ENCODE assay signal across 8 mouse cellular contexts in genomic region chr3:88082224-88082618, GRCm38 (mm10). TPM values are rescaled to one million over a fixed set of nuclear protein-coding genes. Genes with fewer than 3 reads are reported as not detected.
DNase-seq lines count a peak whose midpoint lies in the region; ATAC-seq and TF ChIP-seq lines count a peak whose summit lies in the region.

No protein-coding gene starts in this region.

- peak overlapping the region; percentile 35 for H3K4me3 ChIP-seq in left cerebral cortex, adult 2 months
- peak overlapping the region; percentile 62 for H3K4me3 ChIP-seq in embryonic facial prominence, embryonic 11.5 days (ENCODE audit: low read depth, low read length)
- H3K4me3 ChIP-seq in intestine, embryonic 16.5 days (ENCODE audit: low read length), result peak overlapping the region; percentile 68
- H3K4me3 ChIP-seq in neural tube, embryonic 13.5 days, result peak overlapping the region; percentile 46

- intact Hi-C loops in left cerebral cortex, adult 2 months (cut with DNase I), result no loop called here
- intact Hi-C loops in left cerebral cortex, postnatal 4 days (cut with DNase I), result loop anchor here (5.0 to 10.0 kb wide), 2 partner anchors 53 to 110 kb away; partner anchors contain the start of gene Nes

- H3K9me3 ChIP-seq in embryonic facial prominence, embryonic 11.5 days (replicated peaks; ENCODE audit: control insufficient read depth, low read length), result no peaks in the 10 kb centered on the region
- H3K9me3 ChIP-seq in intestine, embryonic 16.5 days (ENCODE audit: control insufficient read depth, low read length), result no peaks in the 10 kb centered on the region
- no peaks in the 10 kb centered on the region for H3K9me3 ChIP-seq in neural tube, embryonic 13.5 days

- no peak for TF ChIP-seq CTCF in left cerebral cortex, adult 2 months (IDR thresholded peaks at IDR 0.05)

- H3K36me3 ChIP-seq in embryonic facial prominence, embryonic 11.5 days (replicated peaks; ENCODE audit: control insufficient read depth, insufficient read depth, low read depth, low read length), result no peaks in the 10 kb centered on the region
- no peaks in the 10 kb centered on the region; the same call in 1 of the 2 replicates for H3K36me3 ChIP-seq in intestine, embryonic 16.5 days (ENCODE audit: control insufficient read depth, insufficient read depth, low read length)
- H3K36me3 ChIP-seq in neural tube, embryonic 13.5 days, result no peaks in the 10 kb centered on the region

- 4% methylated on average over 13 of the region's 13 CpGs for WGBS in embryonic facial prominence, embryonic 11.5 days
- WGBS in intestine, embryonic 16.5 days, result 1% methylated on average over 13 of the region's 13 CpGs
- 4% methylated on average over 13 of the region's 13 CpGs for WGBS in neural tube, embryonic 13.5 days

- no peaks in the 10 kb centered on the region for H3K4me1 ChIP-seq in embryonic facial prominence, embryonic 11.5 days (ENCODE audit: control insufficient read depth, insufficient read depth, low read length)
- H3K4me1 ChIP-seq in intestine, embryonic 16.5 days (ENCODE audit: control insufficient read depth, insufficient read depth, low read length), result peaks cover 9% of the 10 kb centered on the region
- H3K4me1 ChIP-seq in neural tube, embryonic 13.5 days (replicated peaks), result peaks cover 18% of the 10 kb centered on the region

- ATAC-seq in embryonic facial prominence, embryonic 11.5 days (replicated peaks; ENCODE audit: insufficient number of reproducible peaks, low FRiP score, low TSS enrichment, low read depth), result 0 out of 2 replicates have a peak, but pooled peaks have one; percentile 3
- peak; percentile 36 for ATAC-seq in intestine, embryonic 16.5 days
- ATAC-seq in neural tube, embryonic 13.5 days (ENCODE audit: low read depth), result peak; percentile 40; the same call in 1 of the 2 replicates

- no peaks in the 10 kb centered on the region for H3K27me3 ChIP-seq in embryonic facial prominence, embryonic 11.5 days (ENCODE audit: control insufficient read depth, insufficient read depth, low read length)
- H3K27me3 ChIP-seq in intestine, embryonic 16.5 days (replicated peaks; ENCODE audit: control insufficient read depth, insufficient read depth, low read length), result no peaks in the 10 kb centered on the region
- H3K27me3 ChIP-seq in neural tube, embryonic 13.5 days, result no peaks in the 10 kb centered on the region

- H3K4me2 ChIP-seq in embryonic facial prominence, embryonic 11.5 days (ENCODE audit: low read depth, low read length), result peak overlapping the region; percentile 52
- peak overlapping the region; percentile 70 for H3K4me2 ChIP-seq in intestine, embryonic 16.5 days (ENCODE audit: low read depth, low read length)
- peak overlapping the region; percentile 73 for H3K4me2 ChIP-seq in neural tube, embryonic 13.5 days

- peak overlapping the region; percentile 67 for H3K9ac ChIP-seq in embryonic facial prominence, embryonic 11.5 days (replicated peaks; ENCODE audit: low read length)
- H3K9ac ChIP-seq in intestine, embryonic 16.5 days (ENCODE audit: low read depth, low read length), result peak overlapping the region; percentile 65
- peak overlapping the region; percentile 49 for H3K9ac ChIP-seq in neural tube, embryonic 13.5 days

- no peak for DNase-seq in left cerebral cortex, adult 2 months (ENCODE audit: extremely low spot score in 1 of 2, low spot score in 2 of 2)
- DNase-seq in left cerebral cortex, adult 11 months (ENCODE audit: low spot score), result no peak
- DNase-seq in embryonic facial prominence, embryonic 11.5 days (ENCODE audit: low spot score), result peak; percentile 17
- DNase-seq in ovary, postnatal 10 days (ENCODE audit: low spot score), result no peak
- no peak for DNase-seq in left cerebral cortex, postnatal 4 days
- DNase-seq in frontal cortex, postnatal 25 days (ENCODE audit: low spot score in 2 of 2), result no peak

- no peak overlapping the region for H3K27ac ChIP-seq in left cerebral cortex, adult 2 months
- H3K27ac ChIP-seq in embryonic facial prominence, embryonic 11.5 days (replicated peaks; ENCODE audit: low read depth, low read length), result no peak overlapping the region
- no peak overlapping the region for H3K27ac ChIP-seq in intestine, embryonic 16.5 days (ENCODE audit: low read length)
- H3K27ac ChIP-seq in neural tube, embryonic 13.5 days (replicated peaks), result no peak overlapping the region

RNA-seq across cellular contexts. Expression of gene Iqgap3, which starts 0.5 kb away (rescaled TPM):
- total RNA-seq in left cerebral cortex, adult 2 months (2021), result under 1 TPM; 0.21 to 0.41 TPM
- polyA plus RNA-seq in embryonic facial prominence, embryonic 11.5 days (2014; fragmentation: Nextera tagmentation; extraction: Ambion mirVana), result 17.8 and 18.1 TPM in 2 replicates
- 14.3 and 14.5 TPM in 2 replicates for polyA plus RNA-seq in intestine, embryonic 16.5 days (2015; fragmentation: Nextera tagmentation; extraction: Ambion mirVana)
- polyA plus RNA-seq in neural tube, embryonic 13.5 days (2015; fragmentation: Nextera tagmentation; extraction: Ambion mirVana), result 3.0 and 3.8 TPM in 2 replicates
- 1 to 10 TPM; 3.5 to 3.9 TPM for total RNA-seq in left cerebral cortex, postnatal 4 days (2021)

RNA-seq across cellular contexts. Expression of gene Ttc24, which starts 4.1 kb away (rescaled TPM):
- total RNA-seq in left cerebral cortex, adult 2 months (2021), result not detected
- 0.08 and 0.11 TPM in 2 replicates for polyA plus RNA-seq in embryonic facial prominence, embryonic 11.5 days (2014; fragmentation: Nextera tagmentation; extraction: Ambion mirVana)
- not detected in 2 replicates for polyA plus RNA-seq in intestine, embryonic 16.5 days (2015; fragmentation: Nextera tagmentation; extraction: Ambion mirVana)
- polyA plus RNA-seq in neural tube, embryonic 13.5 days (2015; fragmentation: Nextera tagmentation; extraction: Ambion mirVana), result not detected in 2 replicates
- not detected for total RNA-seq in left cerebral cortex, postnatal 4 days (2021)

RNA-seq across cellular contexts. Expression of gene Naxe, which starts 23.9 kb away (rescaled TPM):
- 10 to 100 TPM; 64.3 to 66.6 TPM for total RNA-seq in left cerebral cortex, adult 2 months (2021)
- polyA plus RNA-seq in embryonic facial prominence, embryonic 11.5 days (2014; fragmentation: Nextera tagmentation; extraction: Ambion mirVana), result 157 and 169 TPM in 2 replicates
- 170 and 178 TPM in 2 replicates for polyA plus RNA-seq in intestine, embryonic 16.5 days (2015; fragmentation: Nextera tagmentation; extraction: Ambion mirVana)
- 169 and 175 TPM in 2 replicates for polyA plus RNA-seq in neural tube, embryonic 13.5 days (2015; fragmentation: Nextera tagmentation; extraction: Ambion mirVana)
- 10 to 100 TPM; 59.0 to 66.1 TPM for total RNA-seq in left cerebral cortex, postnatal 4 days (2021)

RNA-seq across cellular contexts. Expression of gene Gpatch4, which starts 39.3 kb away (rescaled TPM):
- total RNA-seq in left cerebral cortex, adult 2 months (2021), result 10 to 100 TPM; 17.5 to 19.1 TPM
- polyA plus RNA-seq in embryonic facial prominence, embryonic 11.5 days (2014; fragmentation: Nextera tagmentation; extraction: Ambion mirVana), result 34.7 and 37.8 TPM in 2 replicates
- 30.4 and 38.3 TPM in 2 replicates for polyA plus RNA-seq in intestine, embryonic 16.5 days (2015; fragmentation: Nextera tagmentation; extraction: Ambion mirVana)
- 29.5 and 30.3 TPM in 2 replicates for polyA plus RNA-seq in neural tube, embryonic 13.5 days (2015; fragmentation: Nextera tagmentation; extraction: Ambion mirVana)
- total RNA-seq in left cerebral cortex, postnatal 4 days (2021), result 10 to 100 TPM; 26.5 to 30.6 TPM

RNA-seq across cellular contexts. Expression of gene Hapln2, which starts 54.8 kb away (rescaled TPM):
- total RNA-seq in left cerebral cortex, adult 2 months (2021), result 10 to 100 TPM; 11.3 to 13.5 TPM
- 0.32 TPM in 1 of 2 replicates, not detected in the other for polyA plus RNA-seq in embryonic facial prominence, embryonic 11.5 days (2014; fragmentation: Nextera tagmentation; extraction: Ambion mirVana)
- polyA plus RNA-seq in intestine, embryonic 16.5 days (2015; fragmentation: Nextera tagmentation; extraction: Ambion mirVana), result not detected in 2 replicates
- polyA plus RNA-seq in neural tube, embryonic 13.5 days (2015; fragmentation: Nextera tagmentation; extraction: Ambion mirVana), result 0.36 and 0.40 TPM in 2 replicates
- under 1 TPM; 0.40 to 0.46 TPM for total RNA-seq in left cerebral cortex, postnatal 4 days (2021)
